Mouse (Mus musculus): Measurements from ENCODE around the gene Ndufb7. TPM values are rescaled to one million over a fixed set of nuclear protein-coding genes. Genes with fewer than 3 reads are reported as not detected.
"Not testable (repeated sequence)": the region's sequence is repeated elsewhere in the genome, so short reads cannot be mapped to it uniquely, and the experiment has no call there.

The Ndufb7 gene
- polyA plus RNA-seq, 1 experiment: 683 TPM

GRCm38 (mm10) chr8:83594167-83595049, 27.9 kb downstream of the Ndufb7 start:
- TF ChIP-seq POLR2A (IDR thresholded peaks at IDR 0.05; ENCODE audit: low read depth, low read length): peak; percentile 52; the same call in 1 of the 2 replicates
- no peak for TF ChIP-seq CTCF (IDR thresholded peaks at IDR 0.05; ENCODE audit: extremely low read depth, insufficient read length, insufficient replicate concordance, low read depth, low read length)
- H3K27me3 ChIP-seq (ENCODE audit: control insufficient read depth, insufficient read depth, low read length): no peaks in the 10 kb centered on the region

GRCm38 (mm10) chr8:83595050-83595345, 28.5 kb downstream of the Ndufb7 start:
- H3K27me3 ChIP-seq (ENCODE audit: control insufficient read depth, insufficient read depth, low read length); H3K4me3 ChIP-seq (ENCODE audit: low read depth, low read length); H3K4me1 ChIP-seq (ENCODE audit: control insufficient read depth, insufficient read depth, insufficient read length, low read length); H3K36me3 ChIP-seq (ENCODE audit: control insufficient read depth, insufficient read depth, low read length): not testable (repeated sequence)
- peak overlapping the region; percentile 88 for H3K27ac ChIP-seq (ENCODE audit: insufficient read depth, low read depth, low read length)
- 14% methylated on average over 3 of the region's 3 CpGs for WGBS

More at GRCm38 (mm10) chr8:83594167-83595049, 27.9 kb downstream of the Ndufb7 start:
- Histone ChIP-seq H3K36me3 (ENCODE audit: control insufficient read depth, insufficient read depth, low read length) (no peaks in the 10 kb centered on the region), H3K4me3 (ENCODE audit: low read depth, low read length) (peak overlapping the region; percentile 93), H3K4me1 (ENCODE audit: control insufficient read depth, insufficient read depth, insufficient read length, low read length) (no peaks in the 10 kb centered on the region), H3K27ac (ENCODE audit: insufficient read depth, low read depth, low read length) (peak overlapping the region; percentile 90)
- WGBS: under 1% methylated on average over 43 of the region's 43 CpGs

- no peak overlapping the region for H3K4me3 ChIP-seq (ENCODE audit: low read depth, low read length)
- H3K36me3 ChIP-seq (ENCODE audit: control insufficient read depth, insufficient read depth, low read length): no peaks in the 10 kb centered on the region
- WGBS: 7% methylated on average over 3 of the region's 3 CpGs
- TF ChIP-seq POLR2A (IDR thresholded peaks at IDR 0.05; ENCODE audit: low read depth, low read length) (no peak), CTCF (IDR thresholded peaks at IDR 0.05; ENCODE audit: extremely low read depth, insufficient read length, insufficient replicate concordance, low read depth, low read length) (peak; percentile 47; the same call in 1 of the 2 replicates)
- peak overlapping the region; percentile 17; the same call in 1 of the 2 replicates for H3K27ac ChIP-seq (ENCODE audit: insufficient read depth, low read depth, low read length)
- no peaks in the 10 kb centered on the region; the same call in 1 of the 2 replicates for H3K4me1 ChIP-seq (ENCODE audit: control insufficient read depth, insufficient read depth, insufficient read length, low read length)
- H3K27me3 ChIP-seq (ENCODE audit: control insufficient read depth, insufficient read depth, low read length): no peaks in the 10 kb centered on the region
Observed at GRCm38 (mm10) chr8:83596369-83596768, 29.9 kb downstream of the Ndufb7 start.

GRCm38 (mm10) chr8:83598146-83598545, 31.7 kb downstream of the Ndufb7 start:
- H3K36me3 ChIP-seq (ENCODE audit: control insufficient read depth, insufficient read depth, low read length): no peaks in the 10 kb centered on the region
- TF ChIP-seq CTCF (IDR thresholded peaks at IDR 0.05; ENCODE audit: extremely low read depth, insufficient read length, insufficient replicate concordance, low read depth, low read length) (no peak), POLR2A (IDR thresholded peaks at IDR 0.05; ENCODE audit: low read depth, low read length) (no peak)
- H3K4me3 ChIP-seq (ENCODE audit: low read depth, low read length): no peak overlapping the region
- no peak overlapping the region for H3K27ac ChIP-seq (ENCODE audit: insufficient read depth, low read depth, low read length)
- H3K4me1 ChIP-seq (ENCODE audit: control insufficient read depth, insufficient read depth, insufficient read length, low read length): peaks cover 10% of the 10 kb centered on the region; the same call in 1 of the 2 replicates
- WGBS: 58% methylated on average over 1 of the region's 1 CpGs
- no peaks in the 10 kb centered on the region for H3K27me3 ChIP-seq (ENCODE audit: control insufficient read depth, insufficient read depth, low read length)

- no peak overlapping the region for H3K27ac ChIP-seq (ENCODE audit: insufficient read depth, low read depth, low read length)
- TF ChIP-seq CTCF (IDR thresholded peaks at IDR 0.05; ENCODE audit: extremely low read depth, insufficient read length, insufficient replicate concordance, low read depth, low read length) (no peak), POLR2A (IDR thresholded peaks at IDR 0.05; ENCODE audit: low read depth, low read length) (no peak)
- no peaks in the 10 kb centered on the region for H3K36me3 ChIP-seq (ENCODE audit: control insufficient read depth, insufficient read depth, low read length)
- no peak overlapping the region for H3K4me3 ChIP-seq (ENCODE audit: low read depth, low read length)
- H3K27me3 ChIP-seq (ENCODE audit: control insufficient read depth, insufficient read depth, low read length): no peaks in the 10 kb centered on the region
- peaks cover 10% of the 10 kb centered on the region; the same call in 1 of the 2 replicates for H3K4me1 ChIP-seq (ENCODE audit: control insufficient read depth, insufficient read depth, insufficient read length, low read length)
Observed at GRCm38 (mm10) chr8:83599814-83600213, 33.3 kb downstream of the Ndufb7 start.

GRCm38 (mm10) chr8:83602650-83603029, 36.2 kb downstream of the Ndufb7 start:
- 11% methylated on average over 2 of the region's 2 CpGs for WGBS
- Histone ChIP-seq H3K4me3 (ENCODE audit: low read depth, low read length) (no peak overlapping the region), H3K36me3 (ENCODE audit: control insufficient read depth, insufficient read depth, low read length) (no peaks in the 10 kb centered on the region), H3K4me1 (ENCODE audit: control insufficient read depth, insufficient read depth, insufficient read length, low read length) (peaks cover 12% of the 10 kb centered on the region; the same call in 1 of the 2 replicates), H3K27me3 (ENCODE audit: control insufficient read depth, insufficient read depth, low read length) (no peaks in the 10 kb centered on the region), H3K27ac (ENCODE audit: insufficient read depth, low read depth, low read length) (peak overlapping the region; percentile 72)
- TF ChIP-seq CTCF (IDR thresholded peaks at IDR 0.05; ENCODE audit: extremely low read depth, insufficient read length, insufficient replicate concordance, low read depth, low read length) (no peak), POLR2A (IDR thresholded peaks at IDR 0.05; ENCODE audit: low read depth, low read length) (no peak)

- peak; percentile 98 for TF ChIP-seq POLR2A (IDR thresholded peaks at IDR 0.05; ENCODE audit: low read depth, low read length)
- no peak for TF ChIP-seq CTCF (IDR thresholded peaks at IDR 0.05; ENCODE audit: extremely low read depth, insufficient read length, insufficient replicate concordance, low read depth, low read length)
- WGBS: under 1% methylated on average over 69 of the region's 69 CpGs
- H3K27me3 ChIP-seq (ENCODE audit: control insufficient read depth, insufficient read depth, low read length): no peaks in the 10 kb centered on the region
- H3K4me3 ChIP-seq (ENCODE audit: low read depth, low read length): peak within 1 kb of the TSS; percentile 78
- H3K27ac ChIP-seq (ENCODE audit: insufficient read depth, low read depth, low read length): peak within 1 kb of the TSS; percentile 92
- peaks cover 29% of the 10 kb centered on the region for H3K36me3 ChIP-seq (ENCODE audit: control insufficient read depth, insufficient read depth, low read length)
- H3K4me1 ChIP-seq (ENCODE audit: control insufficient read depth, insufficient read depth, insufficient read length, low read length): peaks cover 10% of the 10 kb centered on the region; the same call in 1 of the 2 replicates
Observed at GRCm38 (mm10) chr8:83607661-83608397, 41.4 kb downstream of the Ndufb7 start, which contains the start of the genes Tecr and Dnajb1. Tecr (minus strand) TSS chr8:83607971. Dnajb1 (plus strand) TSS chr8:83608193.
